Mouse (Mus musculus) limb, embryonic 11.5 days (tissue): ENCODE data around the gene Iqsec2. TPM values are rescaled to one million over a fixed set of nuclear protein-coding genes. Genes with fewer than 3 reads are reported as not detected.

ENCODE experiments used
- ATAC-seq: fragments of 200-750 bp; cut with Nextera tagmentation; 2 replicates; pipeline ENCODE4 v1.8.0; 2017; ENCODE audit warnings: low read depth; ENCODE audit not compliant: insufficient number of reproducible peaks, low FRiP score, low TSS enrichment
- DNase-seq: peaks from one replicate; pipeline ENCODE4 v3.0.0-alpha.2; 2015; ENCODE audit warnings: low spot score
- H3K27ac ChIP-seq: fragments of 300-500 bp; sonication (generic); replicated peaks from 2 replicates; pipeline ENCODE4 v1.5.1; 2014; ENCODE audit warnings: low read depth, mild to moderate bottlenecking, low read length
- H3K27me3 ChIP-seq: fragments of 300-500 bp; sonication (generic); 2 replicates; pipeline ENCODE4 v1.6.1; 2014; ENCODE audit warnings: mild to moderate bottlenecking, low read length, mixed read lengths; ENCODE audit not compliant: control insufficient read depth, insufficient read depth
- H3K36me3 ChIP-seq: fragments of 300-500 bp; sonication (generic); 2 replicates; pipeline ENCODE4 v1.6.1; 2014; ENCODE audit warnings: mild to moderate bottlenecking, low read length, moderate library complexity, mixed read lengths; ENCODE audit not compliant: control insufficient read depth, insufficient read depth
- H3K4me1 ChIP-seq: fragments of 300-500 bp; sonication (generic); 2 replicates; pipeline ENCODE4 v1.6.1; 2014; ENCODE audit warnings: low read length, mixed read lengths; ENCODE audit not compliant: control insufficient read depth, insufficient read depth
- H3K4me2 ChIP-seq: fragments of 300-500 bp; sonication (generic); 2 replicates; pipeline ENCODE4 v1.6.1; 2014; ENCODE audit warnings: low read depth, mild to moderate bottlenecking, moderate library complexity; ENCODE audit not compliant: severe bottlenecking
- H3K4me3 ChIP-seq: fragments of 300-500 bp; sonication (generic); 2 replicates; pipeline ENCODE4 v1.5.1; 2014; ENCODE audit warnings: low read depth, low read length
- H3K9ac ChIP-seq: fragments of 300-500 bp; sonication (generic); 2 replicates; pipeline ENCODE4 v1.6.1; 2014; ENCODE audit warnings: mild to moderate bottlenecking, low read length
- H3K9me3 ChIP-seq: fragments of 300-500 bp; sonication (generic); 2 replicates; pipeline ENCODE4 v1.6.1; 2016; ENCODE audit warnings: low read length; ENCODE audit not compliant: control insufficient read depth
- WGBS: fragments of 180-500 bp; shearing (Covaris S2); extraction: QIAGEN DNeasy Blood & Tissue Kit; methylation state at CpG from one replicate; pipeline ENCODE4 v1.1.7; 2014; 5-methylcytosine and 5-hydroxymethylcytosine counted together
- polyA plus RNA-seq: library from polyadenylated mRNA; unstranded; fragments of >200 nt; fragmentation: Nextera tagmentation; extraction: Ambion mirVana; gene quantifications from 2 replicates; pipeline ENCODE4 v1.2.1, GENCODE M21; 2014

Gene Iqsec2
- polyA plus RNA-seq, 1 experiment from 2014 or later = 1.5 TPM

DNA sequence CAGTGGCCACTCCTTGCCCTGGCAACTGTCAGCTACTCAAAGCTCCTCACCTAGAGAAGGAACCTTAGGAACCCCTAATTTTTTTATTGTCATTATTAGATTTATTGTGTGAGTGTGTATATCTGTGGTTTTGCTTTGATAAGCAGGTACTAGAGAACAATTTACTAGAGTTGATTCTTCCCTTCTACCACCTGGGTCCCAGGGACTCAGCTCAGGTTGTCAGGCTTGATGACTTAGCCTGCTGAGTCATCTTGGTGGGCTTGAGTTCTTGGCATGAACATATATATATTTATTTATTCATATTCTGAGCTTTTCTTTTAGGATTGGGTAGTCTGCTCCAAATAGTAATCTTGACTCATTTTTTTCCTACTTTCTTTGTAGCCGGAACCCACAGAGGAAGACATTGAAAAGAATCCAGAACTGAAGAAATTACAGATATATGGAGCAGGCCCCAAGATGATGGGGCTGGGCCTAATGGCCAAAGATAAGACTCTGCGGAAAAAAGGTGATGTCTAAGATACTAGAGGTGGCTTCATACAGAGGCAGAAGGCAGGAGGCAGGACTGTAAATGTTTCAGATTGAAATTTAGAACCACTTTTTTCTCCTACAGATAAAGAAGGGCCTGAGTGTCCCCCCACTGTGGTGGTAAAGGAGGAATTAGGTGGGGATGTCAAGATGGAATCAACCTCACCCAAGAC, 100.6 kb downstream of the Iqsec2 start:
- H3K36me3 ChIP-seq = peaks cover 14% of the 10 kb centered on the region; the same call in 1 of the 2 replicates
- no peaks in the 10 kb centered on the region for H3K27me3 ChIP-seq
- H3K9ac ChIP-seq = no peak overlapping the region
- 88% methylated on average over 2 of the region's 2 CpGs for WGBS
- no peaks in the 10 kb centered on the region for H3K9me3 ChIP-seq
- ATAC-seq (no peak), DNase-seq (no peak)
- H3K4me2 ChIP-seq = no peak overlapping the region
- no peaks in the 10 kb centered on the region for H3K4me1 ChIP-seq
- H3K4me3 ChIP-seq = no peak overlapping the region
- H3K27ac ChIP-seq = no peak overlapping the region

DNA sequence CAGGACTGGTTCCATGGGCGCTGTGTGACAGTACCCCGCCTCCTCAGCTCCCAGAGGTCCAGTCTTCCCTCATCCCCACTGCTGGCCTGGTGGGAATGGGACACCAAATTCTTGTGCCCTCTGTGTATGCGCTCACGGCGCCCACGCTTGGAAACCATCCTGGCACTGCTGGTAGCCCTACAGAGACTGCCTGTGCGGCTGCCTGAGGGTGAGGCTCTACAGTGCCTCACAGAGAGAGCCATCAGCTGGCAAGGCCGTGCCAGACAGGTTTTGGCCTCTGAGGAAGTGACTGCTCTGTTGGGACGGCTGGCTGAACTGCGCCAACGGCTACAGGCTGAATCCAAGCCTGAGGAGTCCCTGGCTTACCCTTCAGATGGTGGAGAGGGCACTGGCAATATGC, 127.1 kb downstream of the Iqsec2 start:
- Histone ChIP-seq H3K9me3 (no peaks in the 10 kb centered on the region), H3K4me1 (no peaks in the 10 kb centered on the region), H3K4me3 (no peak overlapping the region), H3K36me3 (peaks cover 30% of the 10 kb centered on the region), H3K4me2 (no peak overlapping the region), H3K9ac (no peak overlapping the region), H3K27ac (no peak overlapping the region), H3K27me3 (no peaks in the 10 kb centered on the region)
- DNase-seq (no peak), ATAC-seq (no peak)
- WGBS = 95% methylated on average over 11 of the region's 11 CpGs

Other genes with a start within 250 kb of the Iqsec2 start
- gene Hsd17b10, start 142.4 kb upstream of the Iqsec2 start, polyA plus RNA-seq = 246 and 254 TPM in 2 replicates
- 5.3 and 6.3 TPM in 2 replicates for gene Ribc1, start 128.0 kb upstream of the Iqsec2 start, polyA plus RNA-seq
- gene Smc1a, start 127.8 kb upstream of the Iqsec2 start, polyA plus RNA-seq = 138 and 143 TPM in 2 replicates
- gene Kdm5c, start 88.8 kb downstream of the Iqsec2 start, polyA plus RNA-seq = 33.8 and 41.4 TPM in 2 replicates
- 18.5 and 19.2 TPM in 2 replicates for gene Kantr, start 183.2 kb downstream of the Iqsec2 start, polyA plus RNA-seq
- gene Tspyl2, start 198.2 kb downstream of the Iqsec2 start, polyA plus RNA-seq = 28.5 and 30.3 TPM in 2 replicates
- gene Gpr173, start 224.4 kb downstream of the Iqsec2 start, polyA plus RNA-seq = 4.6 and 5.2 TPM in 2 replicates